Mouse (Mus musculus): Measurements from ENCODE around the gene Vti1a. TPM values are rescaled to one million over a fixed set of nuclear protein-coding genes. Genes with fewer than 3 reads are reported as not detected.

Vti1a gene
- total RNA-seq (2014; fragmentation: Nextera tagmentation): 33.0 and 38.0 TPM in 2 replicates
- 29.7 and 33.2 TPM in 2 replicates for total RNA-seq (2017)
- 7.4 and 7.7 TPM in 2 replicates for polyA plus RNA-seq (2012)

DNA sequence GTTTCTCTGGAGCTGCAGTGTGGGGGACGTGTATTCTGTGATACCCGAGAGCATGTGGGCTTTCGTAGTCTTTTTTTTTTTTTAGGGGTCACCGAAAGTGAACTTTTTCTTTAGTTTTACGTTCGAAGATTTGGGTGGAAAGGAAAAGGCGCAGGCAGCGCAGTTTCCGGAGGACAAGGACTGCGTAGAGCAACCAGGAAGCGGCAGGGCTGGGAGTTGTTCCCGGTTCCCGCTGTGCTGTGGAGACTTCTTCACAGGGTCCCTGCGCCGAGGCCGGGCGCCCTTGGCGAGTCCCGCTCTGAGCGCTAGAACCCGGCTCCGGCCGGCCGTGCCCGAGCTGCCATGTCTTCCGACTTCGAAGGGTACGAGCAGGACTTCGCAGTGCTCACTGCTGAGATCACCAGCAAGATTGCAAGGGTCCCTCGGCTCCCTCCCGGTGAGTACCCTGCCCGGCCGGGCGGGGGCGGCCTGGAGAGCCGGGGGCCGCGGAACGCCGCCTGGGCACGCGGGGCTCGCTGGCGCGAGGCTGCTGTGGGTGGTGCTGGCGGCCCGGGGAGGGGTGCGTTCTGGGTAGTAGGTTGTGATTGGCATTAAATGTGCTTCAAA is at the start of gene Vti1a:
Vti1a (plus strand) TSS at position 187 of the 606 bp plus-strand sequence.
- DNase-seq (ENCODE audit: low spot score): peak; percentile 82
- no peaks in the 10 kb centered on the region for H3K27me3 ChIP-seq (ENCODE audit: insufficient read depth, low read length)
- peaks cover 37% of the 10 kb centered on the region for H3K4me1 ChIP-seq (ENCODE audit: insufficient read depth, low read depth, low read length)
- peak within 1 kb of the TSS; percentile 87 for H3K4me3 ChIP-seq (ENCODE audit: low read depth, low read length)
- ATAC-seq (ENCODE audit: extremely low read depth, insufficient number of reproducible peaks, low FRiP score, poor library complexity, severe bottlenecking): peak; percentile 70
- H3K9me3 ChIP-seq (replicated peaks): no peaks in the 10 kb centered on the region
- H3K36me3 ChIP-seq (replicated peaks): peaks cover 42% of the 10 kb centered on the region
- TF ChIP-seq GATA1 (IDR thresholded peaks at IDR 0.05; ENCODE audit: borderline replicate concordance, low read length): no peak
- TF ChIP-seq CTCF (IDR thresholded peaks at IDR 0.05; ENCODE audit: low read depth, low read length): peak; percentile 19; the same call in 1 of the 2 replicates

DNA sequence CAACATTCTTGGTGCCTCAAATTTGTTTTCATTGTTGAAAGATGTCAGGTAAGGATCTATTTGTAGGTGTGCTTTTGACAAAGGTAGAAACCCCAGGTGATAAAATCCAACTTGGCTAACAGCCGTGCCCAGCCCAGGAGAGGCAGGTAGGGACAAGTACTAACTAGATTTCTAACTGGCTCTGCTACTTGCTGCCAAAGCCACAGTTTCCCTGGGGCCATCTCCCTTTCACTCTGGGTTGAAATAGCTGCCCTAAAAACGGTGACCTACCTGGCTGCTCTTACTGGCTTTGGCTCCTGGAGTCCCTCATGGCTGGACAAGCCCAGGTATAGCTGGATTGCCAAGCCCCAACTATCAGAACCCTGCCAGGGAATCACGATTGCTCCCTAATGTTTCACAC is 49.3 kb upstream of the Vti1a start:
- H3K9me3 ChIP-seq (replicated peaks): no peaks in the 10 kb centered on the region
- no peaks in the 10 kb centered on the region for H3K27me3 ChIP-seq (ENCODE audit: insufficient read depth, low read length)
- TF ChIP-seq TAL1 (conservative IDR thresholded peaks at IDR 0.05; ENCODE audit: low read depth, low read length): no peak
- no peak for TF ChIP-seq GATA1 (IDR thresholded peaks at IDR 0.05; ENCODE audit: borderline replicate concordance, low read length)
- TF ChIP-seq POLR2AphosphoS5 (IDR thresholded peaks at IDR 0.05; ENCODE audit: insufficient replicate concordance, low read depth, low read length): no peak
- TF ChIP-seq GATA2 (IDR thresholded peaks at IDR 0.05; ENCODE audit: borderline replicate concordance, low read depth, low read length): no peak
- TF ChIP-seq CTCF (IDR thresholded peaks at IDR 0.05; ENCODE audit: low read depth, low read length): no peak
- peaks cover 17% of the 10 kb centered on the region for H3K4me1 ChIP-seq (ENCODE audit: insufficient read depth, low read depth, low read length)
- peaks cover 83% of the 10 kb centered on the region for H3K36me3 ChIP-seq (replicated peaks)
- DNase-seq (ENCODE audit: low spot score): no peak
- no peak for ATAC-seq (ENCODE audit: extremely low read depth, insufficient number of reproducible peaks, low FRiP score, poor library complexity, severe bottlenecking)
- no peak overlapping the region for H3K4me3 ChIP-seq (ENCODE audit: low read depth, low read length)

DNA sequence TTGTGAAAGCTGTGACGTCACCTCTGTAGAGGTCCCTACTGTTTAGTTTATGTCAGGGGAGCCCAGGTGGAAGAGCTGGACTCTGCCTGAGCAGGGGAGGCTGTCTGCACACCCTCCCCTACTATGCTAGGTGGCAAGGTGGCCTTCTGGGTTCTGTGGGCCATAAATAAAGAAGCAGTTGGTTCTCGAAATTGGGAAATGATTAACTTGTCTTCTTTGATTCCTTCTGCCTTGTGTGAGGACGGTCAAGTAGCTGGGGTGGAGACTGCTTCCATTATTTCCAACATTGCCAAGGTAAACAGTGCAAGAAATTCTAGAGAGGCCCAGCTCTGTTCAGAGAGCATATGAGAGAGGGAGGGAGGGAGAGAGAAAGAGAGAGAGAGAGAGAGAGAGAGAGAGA is 47.9 kb upstream of the Vti1a start:
- peaks cover 17% of the 10 kb centered on the region for H3K4me1 ChIP-seq (ENCODE audit: insufficient read depth, low read depth, low read length)
- H3K36me3 ChIP-seq (replicated peaks): peaks cover 86% of the 10 kb centered on the region
- no peaks in the 10 kb centered on the region for H3K27me3 ChIP-seq (ENCODE audit: insufficient read depth, low read length)
- TF ChIP-seq GATA1 (IDR thresholded peaks at IDR 0.05; ENCODE audit: borderline replicate concordance, low read length): no peak
- DNase-seq (ENCODE audit: low spot score) (no peak), ATAC-seq (ENCODE audit: extremely low read depth, insufficient number of reproducible peaks, low FRiP score, poor library complexity, severe bottlenecking) (no peak)
- no peaks in the 10 kb centered on the region for H3K9me3 ChIP-seq (replicated peaks)
- no peak overlapping the region for H3K4me3 ChIP-seq (ENCODE audit: low read depth, low read length)

DNA sequence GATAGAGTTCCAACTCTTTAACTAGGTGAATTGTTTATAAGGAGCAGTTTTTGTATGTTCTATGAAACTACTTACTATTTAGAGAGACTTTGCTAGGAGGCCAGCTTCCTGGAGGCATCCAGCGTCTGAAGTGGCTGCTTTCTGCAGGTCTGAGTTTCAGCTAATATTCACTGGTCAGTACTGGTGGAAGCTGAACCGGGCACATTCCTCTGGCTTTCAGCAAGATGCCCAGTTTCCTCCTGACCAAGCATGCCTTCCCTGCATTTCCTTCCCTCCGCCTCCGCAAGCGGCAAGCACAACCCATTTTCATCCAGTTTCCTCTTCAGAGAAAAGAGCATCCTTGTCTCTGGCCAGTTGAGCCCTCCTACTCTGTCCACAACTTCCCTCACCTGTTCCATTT is 47.0 kb upstream of the Vti1a start:
- Histone ChIP-seq H3K36me3 (replicated peaks) (peaks cover 89% of the 10 kb centered on the region), H3K9me3 (replicated peaks) (no peaks in the 10 kb centered on the region), H3K4me1 (ENCODE audit: insufficient read depth, low read depth, low read length) (peaks cover 17% of the 10 kb centered on the region), H3K4me3 (ENCODE audit: low read depth, low read length) (no peak overlapping the region), H3K27me3 (ENCODE audit: insufficient read depth, low read length) (no peaks in the 10 kb centered on the region)
- TF ChIP-seq CTCF (IDR thresholded peaks at IDR 0.05; ENCODE audit: low read depth, low read length): no peak
- TF ChIP-seq GATA1 (IDR thresholded peaks at IDR 0.05; ENCODE audit: borderline replicate concordance, low read length): no peak
- TF ChIP-seq TAL1 (conservative IDR thresholded peaks at IDR 0.05; ENCODE audit: low read depth, low read length): no peak
- no peak for TF ChIP-seq GATA2 (IDR thresholded peaks at IDR 0.05; ENCODE audit: borderline replicate concordance, low read depth, low read length)
- no peak for TF ChIP-seq POLR2AphosphoS5 (IDR thresholded peaks at IDR 0.05; ENCODE audit: insufficient replicate concordance, low read depth, low read length)
- no peak for DNase-seq (ENCODE audit: low spot score)
- no peak for ATAC-seq (ENCODE audit: extremely low read depth, insufficient number of reproducible peaks, low FRiP score, poor library complexity, severe bottlenecking)

DNA sequence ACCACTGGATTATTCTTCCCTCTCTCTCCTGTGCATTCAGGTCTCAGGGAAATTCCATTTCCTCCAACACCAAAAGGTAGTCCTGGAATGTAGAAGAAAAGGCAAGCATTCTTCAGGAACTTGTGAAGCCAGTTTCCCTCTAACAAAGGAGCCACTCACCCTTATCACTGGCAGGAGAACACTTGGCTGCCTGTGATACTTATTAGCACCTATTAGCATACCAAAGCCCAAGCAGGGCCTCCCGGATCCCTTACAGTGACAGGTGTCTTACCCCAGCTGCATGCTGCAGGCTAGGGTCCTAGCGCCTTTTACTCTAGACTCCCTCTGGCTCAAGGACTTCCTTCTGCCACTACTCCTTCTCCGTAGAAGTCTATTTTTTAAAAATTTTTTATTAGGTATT is 44.6 kb upstream of the Vti1a start:
- no peaks in the 10 kb centered on the region for H3K9me3 ChIP-seq (replicated peaks)
- 0 out of 2 replicates have a peak, but pooled peaks cover 3% of the 10 kb centered on the region for H3K4me1 ChIP-seq (ENCODE audit: insufficient read depth, low read depth, low read length)
- no peaks in the 10 kb centered on the region for H3K27me3 ChIP-seq (ENCODE audit: insufficient read depth, low read length)
- ATAC-seq (ENCODE audit: extremely low read depth, insufficient number of reproducible peaks, low FRiP score, poor library complexity, severe bottlenecking) (no peak), DNase-seq (ENCODE audit: low spot score) (no peak)
- TF ChIP-seq POLR2AphosphoS5 (IDR thresholded peaks at IDR 0.05; ENCODE audit: insufficient replicate concordance, low read depth, low read length): no peak
- no peak for TF ChIP-seq GATA2 (IDR thresholded peaks at IDR 0.05; ENCODE audit: borderline replicate concordance, low read depth, low read length)
- no peak for TF ChIP-seq GATA1 (IDR thresholded peaks at IDR 0.05; ENCODE audit: borderline replicate concordance, low read length)
- TF ChIP-seq TAL1 (conservative IDR thresholded peaks at IDR 0.05; ENCODE audit: low read depth, low read length): no peak
- no peak for TF ChIP-seq CTCF (IDR thresholded peaks at IDR 0.05; ENCODE audit: low read depth, low read length)
- H3K4me3 ChIP-seq (ENCODE audit: low read depth, low read length): no peak overlapping the region
- peaks cover 91% of the 10 kb centered on the region for H3K36me3 ChIP-seq (replicated peaks)

DNA sequence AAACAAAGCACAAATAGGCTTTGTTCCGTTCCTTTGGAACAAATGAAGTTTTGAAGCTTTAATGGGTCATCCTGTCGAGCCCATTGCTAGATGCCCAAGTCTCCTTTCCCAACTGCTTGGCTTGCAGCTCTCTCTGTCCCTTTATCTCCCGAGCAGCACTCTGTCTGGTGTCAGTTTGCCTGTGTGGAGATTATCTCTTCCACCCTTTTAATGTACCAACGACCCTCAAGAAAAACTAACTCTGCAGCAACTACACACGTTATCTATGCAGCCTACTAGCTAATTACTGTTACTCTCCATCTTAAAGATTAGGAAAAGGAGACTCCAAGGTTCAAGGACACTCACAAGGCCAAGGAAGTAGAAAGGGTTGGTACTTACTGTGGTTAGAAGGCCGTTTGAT is 42.8 kb upstream of the Vti1a start:
- no peaks in the 10 kb centered on the region for H3K27me3 ChIP-seq (ENCODE audit: insufficient read depth, low read length)
- DNase-seq (ENCODE audit: low spot score): no peak
- H3K4me1 ChIP-seq (ENCODE audit: insufficient read depth, low read depth, low read length): 0 out of 2 replicates have a peak, but pooled peaks cover 3% of the 10 kb centered on the region
- TF ChIP-seq POLR2AphosphoS5 (IDR thresholded peaks at IDR 0.05; ENCODE audit: insufficient replicate concordance, low read depth, low read length) (no peak), TAL1 (conservative IDR thresholded peaks at IDR 0.05; ENCODE audit: low read depth, low read length) (no peak), GATA1 (IDR thresholded peaks at IDR 0.05; ENCODE audit: borderline replicate concordance, low read length) (no peak), GATA2 (IDR thresholded peaks at IDR 0.05; ENCODE audit: borderline replicate concordance, low read depth, low read length) (no peak), CTCF (IDR thresholded peaks at IDR 0.05; ENCODE audit: low read depth, low read length) (no peak)
- ATAC-seq (ENCODE audit: extremely low read depth, insufficient number of reproducible peaks, low FRiP score, poor library complexity, severe bottlenecking): no peak
- no peak overlapping the region for H3K4me3 ChIP-seq (ENCODE audit: low read depth, low read length)
- H3K36me3 ChIP-seq (replicated peaks): peaks cover 88% of the 10 kb centered on the region
- no peaks in the 10 kb centered on the region for H3K9me3 ChIP-seq (replicated peaks)
